Mouse (Mus musculus) adrenal gland, postnatal 10 days (tissue): ENCODE data around the gene Lrrc8d. TPM values are rescaled to one million over a fixed set of nuclear protein-coding genes. Genes with fewer than 3 reads are reported as not detected.

Experiments
- DNase-seq: peaks from one replicate; pipeline ENCODE4 v3.0.0; 2021; ENCODE audit warnings: mixed read lengths
- total RNA-seq, 2 experiments: library from RNA; stranded (reverse); gene quantifications; 2 replicates each; pipeline ENCODE4 v1.2.3; 2021

Gene Lrrc8d
- total RNA-seq, 2 experiments from 2014 or later: 61.3 to 77.2 TPM

DNA sequence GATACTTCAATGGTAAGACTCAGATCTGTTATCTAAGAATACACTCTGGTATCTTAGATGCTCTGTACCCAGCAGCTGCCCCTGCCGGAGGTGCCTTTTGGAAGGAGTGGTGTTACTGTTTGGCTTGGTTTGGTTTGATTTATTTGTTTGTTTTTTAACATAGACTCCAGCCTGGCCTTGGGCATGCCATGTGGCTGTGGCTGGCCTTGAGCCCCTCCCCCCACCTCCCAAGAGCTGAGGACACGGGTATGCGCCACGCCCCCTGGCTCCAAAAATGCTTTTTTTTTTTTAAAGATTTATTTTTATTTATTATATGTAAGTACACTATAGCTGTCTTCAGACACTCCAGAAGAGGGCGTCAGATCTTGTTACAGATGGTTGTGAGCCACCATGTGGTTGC, 65.6 kb downstream of the Lrrc8d start:
- peak; percentile 78 for DNase-seq

DNA sequence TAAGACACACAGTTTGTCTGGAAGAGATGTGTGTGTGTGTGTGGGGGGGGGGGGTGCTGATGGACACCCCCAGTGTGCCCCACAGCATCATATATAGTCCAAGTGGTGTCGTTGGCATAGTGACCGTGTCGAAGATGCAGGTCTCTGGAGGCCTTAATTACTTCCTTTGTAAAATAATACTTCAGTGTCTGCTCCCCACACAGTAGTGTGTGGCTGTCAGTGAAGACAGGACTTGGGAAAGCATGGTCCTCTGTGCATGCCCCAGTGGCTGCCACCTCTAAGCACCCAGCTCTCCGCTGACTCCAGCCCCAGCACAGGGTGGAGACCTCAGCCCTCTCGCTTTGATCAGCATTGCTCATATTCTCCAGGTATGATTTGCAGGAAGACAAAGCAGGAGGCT, 76.6 kb downstream of the Lrrc8d start:
- DNase-seq: no peak

- DNase-seq: no peak
Observed at GRCm38 (mm10) chr5:105776978-105777593, 77.3 kb downstream of the Lrrc8d start.

GRCm38 (mm10) chr5:105777645-105778044, 77.9 kb downstream of the Lrrc8d start:
- no peak for DNase-seq

GRCm38 (mm10) chr5:105778189-105778588, 78.4 kb downstream of the Lrrc8d start:
- DNase-seq: no peak

DNA sequence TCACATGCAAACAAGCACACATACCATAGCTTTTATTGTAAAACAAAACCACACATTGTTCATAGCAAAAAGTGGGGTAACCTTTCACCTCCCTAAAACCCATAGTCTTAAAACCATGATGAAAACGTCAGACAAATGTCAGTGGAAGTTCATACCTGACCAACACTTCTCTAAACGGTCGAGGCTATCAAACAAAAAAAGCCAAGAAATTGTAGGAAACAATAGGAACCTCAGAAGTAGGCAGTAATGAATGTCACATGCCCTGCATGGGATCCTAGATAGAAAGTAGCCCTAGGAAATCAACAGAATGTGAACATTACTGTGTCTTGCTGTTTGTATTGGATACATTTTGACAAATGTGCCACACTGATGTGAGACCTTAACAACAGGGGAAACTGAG, 79.0 kb downstream of the Lrrc8d start:
- no peak for DNase-seq

DNA sequence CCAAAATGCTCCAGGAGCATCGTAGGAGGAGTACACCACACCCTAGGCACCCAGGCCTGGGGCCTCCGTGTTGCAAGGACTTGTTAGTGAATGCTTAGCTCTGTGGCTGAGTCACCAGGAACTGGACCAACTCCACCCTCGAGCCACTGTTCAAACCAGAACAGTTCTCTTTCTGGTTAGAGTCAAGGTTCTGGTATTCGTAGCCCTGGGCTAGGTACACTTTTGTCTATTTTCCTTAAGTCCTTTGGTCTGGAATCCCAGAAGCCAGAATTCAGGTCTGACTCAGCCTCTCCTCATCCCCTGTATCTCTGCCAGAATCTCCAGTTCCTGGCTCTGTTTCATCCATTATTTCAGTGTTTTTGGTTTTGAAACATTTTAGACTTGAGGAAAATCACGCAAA, 79.6 kb downstream of the Lrrc8d start:
- DNase-seq: no peak

DNA sequence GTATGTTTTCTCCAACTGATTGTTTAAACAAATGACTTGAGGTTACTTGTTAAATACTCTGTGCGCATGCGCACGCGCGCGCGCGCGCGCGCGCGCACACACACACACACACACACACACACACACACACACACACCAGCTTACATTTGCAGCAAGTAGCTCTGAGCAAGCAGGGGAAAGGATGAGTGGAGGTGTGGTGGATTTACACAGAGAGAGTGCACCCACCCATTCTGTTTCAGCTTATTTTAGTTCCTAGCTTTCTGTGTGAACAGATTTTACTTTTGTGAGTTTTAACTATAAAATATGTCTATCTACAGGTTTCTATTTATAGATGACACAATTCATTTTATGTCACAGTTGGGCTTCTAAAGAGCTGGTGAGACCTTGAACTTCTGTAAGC, 84.1 kb downstream of the Lrrc8d start:
- DNase-seq: no peak

DNA sequence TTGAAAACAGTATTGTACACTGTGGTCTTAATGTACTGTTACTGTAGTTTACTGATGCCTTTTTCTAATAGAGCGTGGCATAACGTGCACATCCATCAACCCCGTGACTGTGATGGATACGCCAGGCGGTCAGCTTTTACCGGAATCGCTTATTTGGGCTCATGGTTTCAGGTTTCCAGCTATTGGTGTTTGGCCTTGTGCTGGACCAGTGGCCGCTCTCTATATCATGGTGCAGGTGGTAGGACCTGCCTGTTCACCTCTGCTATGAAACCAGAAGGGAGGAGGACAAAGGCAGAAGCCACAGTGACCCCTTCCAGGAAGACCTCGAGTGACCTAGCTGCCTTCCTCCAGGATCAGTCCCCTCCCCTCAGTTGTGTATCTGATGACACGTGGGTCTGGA, 85.0 kb downstream of the Lrrc8d start:
- no peak for DNase-seq

GRCm38 (mm10) chr5:105787577-105787976, 87.8 kb downstream of the Lrrc8d start:
- peak; percentile 58 for DNase-seq

- peak; percentile 54 for DNase-seq
Observed at GRCm38 (mm10) chr5:105789801-105790200, 90.0 kb downstream of the Lrrc8d start.

DNA sequence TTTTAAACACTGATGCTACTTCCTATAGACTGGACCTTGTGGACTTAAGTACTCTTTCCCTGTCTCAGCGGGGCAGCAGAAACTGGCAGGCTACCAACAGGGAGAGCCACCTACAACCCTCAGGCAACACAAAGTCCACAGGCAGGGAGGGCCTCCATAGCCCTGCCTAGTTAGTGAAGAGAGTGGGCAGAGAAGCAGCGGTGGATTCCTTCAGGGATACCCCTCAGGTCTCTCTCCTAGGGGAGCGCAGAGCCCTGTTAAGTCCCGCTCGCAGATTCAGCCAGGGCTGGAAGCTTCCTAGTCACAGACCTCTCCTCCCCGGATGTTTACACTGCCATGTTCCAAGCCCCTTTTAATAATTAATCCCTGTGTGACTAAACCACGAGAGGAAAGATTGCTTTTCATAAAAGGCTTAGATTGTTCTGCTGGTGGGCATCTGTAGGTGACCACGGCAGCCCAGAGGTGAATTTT, 92.6 kb downstream of the Lrrc8d start:
- DNase-seq: peak; percentile 45

GRCm38 (mm10) chr5:105792853-105793547, 93.2 kb downstream of the Lrrc8d start:
- DNase-seq: peak; percentile 74

DNA sequence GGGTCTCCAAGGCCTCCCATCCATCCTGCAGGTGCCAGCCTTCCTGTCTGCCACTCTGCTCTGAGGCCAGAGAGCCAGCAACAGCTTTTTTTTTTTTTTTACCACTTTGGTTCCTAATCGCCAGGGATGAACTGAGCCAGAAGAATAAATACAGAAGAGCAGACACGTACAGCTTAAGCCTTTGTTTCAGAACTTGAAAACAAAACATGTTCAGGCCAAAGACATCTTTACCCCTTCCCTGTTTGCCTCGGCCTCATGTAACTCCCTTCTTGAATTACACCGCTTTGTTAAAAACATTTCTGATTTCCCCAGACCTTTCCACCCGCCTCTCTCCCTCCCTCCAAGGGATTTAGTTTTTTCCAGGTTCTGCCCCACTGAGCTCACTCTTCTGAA, 93.8 kb downstream of the Lrrc8d start:
- DNase-seq: no peak

DNA sequence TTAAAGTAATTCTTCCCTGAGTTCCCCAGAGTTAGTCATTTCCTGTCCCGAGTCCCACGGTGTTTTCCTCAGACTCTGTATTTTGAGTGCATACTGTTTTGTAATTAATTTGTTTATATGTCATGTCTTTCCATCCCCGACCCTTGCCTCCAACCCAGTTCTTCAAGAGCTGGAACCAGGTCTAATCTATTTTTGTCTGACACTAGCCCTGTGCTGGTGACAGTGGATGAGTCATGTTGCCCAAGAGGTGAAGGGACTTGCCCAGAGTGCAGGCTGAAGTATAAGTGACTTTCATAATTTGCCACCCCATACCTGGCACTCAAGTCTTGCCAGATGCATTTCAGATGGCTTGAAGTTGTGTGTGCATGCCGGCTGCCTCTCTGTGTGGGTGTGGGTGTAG, 98.7 kb downstream of the Lrrc8d start:
- DNase-seq: no peak

- DNase-seq: peak; percentile 41
Observed at GRCm38 (mm10) chr5:105799850-105800635, 100.3 kb downstream of the Lrrc8d start.

DNA sequence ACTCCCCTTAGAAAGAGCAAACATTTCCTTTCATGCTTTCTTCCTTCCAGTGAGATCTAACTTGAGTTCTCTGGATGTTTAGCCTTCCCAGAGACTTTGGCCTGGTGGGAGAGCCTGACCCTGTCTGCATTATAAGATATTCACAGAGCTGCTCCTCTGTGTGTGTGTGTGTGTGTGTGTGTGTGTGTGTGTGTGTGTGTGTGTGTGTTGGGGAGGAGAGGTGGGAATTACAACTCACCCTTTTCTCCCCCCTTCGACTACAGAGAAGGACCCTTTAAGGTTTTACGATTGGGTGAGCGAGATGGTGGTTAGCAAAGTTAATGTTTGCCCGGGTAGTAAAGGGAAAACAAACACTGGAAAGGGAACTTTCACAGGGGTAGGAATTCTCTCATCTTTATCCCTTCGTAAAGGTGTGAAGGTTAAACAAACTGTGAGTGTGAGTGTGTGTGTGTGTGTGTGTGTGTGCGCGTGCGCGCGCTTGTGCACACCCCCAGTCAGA, 101.3 kb downstream of the Lrrc8d start:
- no peak for DNase-seq

GRCm38 (mm10) chr5:105805955-105806354, 106.2 kb downstream of the Lrrc8d start:
- no peak for DNase-seq

DNA sequence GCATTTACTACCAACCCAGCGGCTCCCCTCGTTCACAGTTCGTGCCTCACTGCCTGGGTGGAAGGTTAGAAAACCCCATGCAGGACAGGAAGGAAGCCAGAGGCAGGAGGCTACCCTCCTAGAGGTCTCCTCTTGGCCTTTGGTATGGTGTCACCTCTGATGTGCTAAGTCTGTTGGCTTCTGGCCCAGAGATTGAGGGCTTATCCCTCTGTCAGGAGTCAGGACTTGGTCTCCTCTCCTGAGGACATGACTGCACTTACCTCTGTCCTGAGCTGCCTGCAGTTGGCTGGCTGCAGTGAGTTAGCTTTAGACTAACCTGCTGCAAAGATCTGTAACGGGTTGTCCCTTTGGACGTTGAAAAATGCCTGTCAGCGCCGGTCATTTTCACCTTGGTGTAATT, 107.7 kb downstream of the Lrrc8d start:
- peak; percentile 43 for DNase-seq

GRCm38 (mm10) chr5:105809056-105809455, 109.3 kb downstream of the Lrrc8d start:
- peak; percentile 46 for DNase-seq

GRCm38 (mm10) chr5:105813036-105813435, 113.3 kb downstream of the Lrrc8d start:
- DNase-seq: no peak

- DNase-seq: no peak
Observed at GRCm38 (mm10) chr5:105813974-105814373, 114.2 kb downstream of the Lrrc8d start.

DNA sequence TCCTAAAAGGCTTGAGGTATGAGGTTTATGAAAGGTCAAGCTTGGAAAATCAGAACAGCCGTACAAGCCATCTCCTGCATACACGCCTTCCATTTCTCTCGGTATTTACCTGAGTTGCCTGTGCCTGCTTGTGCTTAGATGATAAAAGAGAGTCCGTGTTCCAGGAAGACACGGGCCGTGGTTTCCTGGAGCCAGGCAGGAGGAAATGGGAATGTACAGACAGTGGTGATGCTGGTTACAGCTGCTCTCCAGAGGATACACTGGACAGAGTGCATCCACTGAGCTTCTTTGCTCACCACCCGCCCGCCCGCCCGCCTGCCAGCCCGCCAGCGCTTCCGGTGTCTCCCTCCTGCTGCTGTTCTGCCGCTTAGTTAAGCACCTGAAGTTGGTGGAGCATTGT, 116.3 kb downstream of the Lrrc8d start:
- DNase-seq: no peak
